Mouse (Mus musculus) granulocyte monocyte progenitor cell, adult 5-6 weeks (primary cell): ENCODE measurements at regions not wholly inside any gene's neighbourhood (a gene's known extent, or its start where the extent isn't known, plus 50 kb on each side); places are given as distances from the start of the nearest gene placed in this dataset.

Experiments used
- ATAC-seq: replicated peaks from 2 replicates; pipeline ENCODE4 v1.8.0; 2016; ENCODE audit warnings: mild to moderate bottlenecking, moderate TSS enrichment, inconsistent platforms; ENCODE audit not compliant: poor library complexity, severe bottlenecking

DNA sequence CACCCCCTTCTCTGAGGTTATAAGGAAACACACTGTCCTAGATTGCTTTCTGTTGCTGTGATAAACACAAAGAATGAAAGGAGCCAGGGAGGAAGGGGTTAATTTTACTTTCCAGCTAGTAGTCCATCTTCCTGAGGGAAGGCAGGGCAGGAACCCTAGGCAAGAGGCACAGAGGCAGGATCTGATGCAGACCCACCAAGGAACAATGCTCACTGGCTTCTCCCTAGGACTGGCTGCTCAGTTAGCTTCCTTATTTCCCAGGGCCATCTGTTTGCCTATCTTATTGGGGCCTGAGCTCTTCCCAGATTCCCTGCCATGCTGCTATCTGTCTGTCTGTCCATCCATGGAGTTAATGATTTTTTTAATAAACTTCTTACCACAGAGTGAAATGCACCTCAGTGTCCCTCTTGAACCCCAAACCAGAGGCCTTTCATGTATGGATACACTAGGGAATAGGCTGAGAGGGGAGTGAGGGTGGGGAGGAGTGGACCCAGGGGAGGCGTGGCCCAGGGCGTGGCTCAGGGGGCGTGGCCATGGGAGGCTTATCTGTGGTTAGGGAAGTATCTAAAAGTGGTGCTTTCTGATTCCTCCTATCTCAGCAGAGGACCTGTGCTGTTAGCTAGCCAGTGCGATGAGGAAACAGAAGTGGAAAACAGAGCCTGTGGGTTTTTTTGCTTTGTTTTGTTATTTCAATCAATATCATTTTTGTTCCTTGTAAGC is 252.1 kb upstream of the Gadl1 start:
- ATAC-seq: peak; percentile 95

DNA sequence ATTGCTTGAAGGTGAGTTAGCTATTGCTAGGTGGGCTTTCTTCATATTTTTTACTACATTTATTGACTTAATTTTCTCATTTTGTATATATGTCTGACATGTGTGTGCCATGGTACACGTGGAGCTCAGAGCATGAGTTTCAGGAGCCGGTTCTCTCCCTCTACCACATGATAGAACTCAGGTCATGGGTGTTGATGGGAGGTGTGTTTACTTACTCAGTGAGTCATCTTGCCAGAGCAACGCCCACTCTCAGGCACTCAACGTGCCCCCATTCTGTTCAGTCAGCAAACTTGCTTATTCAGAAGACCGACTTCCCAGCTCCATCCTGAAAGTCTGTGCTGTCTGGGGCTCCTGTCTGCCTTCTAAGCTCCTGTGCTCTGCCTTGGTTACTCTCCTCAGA is 250.8 kb upstream of the Gadl1 start:
- ATAC-seq: no peak

DNA sequence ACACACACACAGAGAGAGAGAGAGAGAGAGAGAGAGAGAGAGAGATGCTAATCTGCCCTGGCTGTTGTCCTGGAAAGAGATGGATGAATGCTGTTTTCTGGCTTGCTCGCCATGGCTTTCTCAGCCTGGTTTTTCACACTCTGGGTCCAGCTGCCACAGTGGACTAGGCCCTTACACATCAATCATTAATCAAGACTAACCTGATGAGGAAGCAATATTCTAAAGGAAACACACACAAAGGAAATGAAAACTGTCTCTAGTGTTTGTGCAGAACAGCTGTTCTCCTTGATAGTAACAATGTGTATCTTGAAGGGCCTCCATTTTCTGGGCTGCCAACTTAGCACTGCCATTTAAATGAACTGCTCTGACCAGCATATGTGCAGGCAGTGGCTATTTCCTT is 248.9 kb upstream of the Gadl1 start:
- no peak for ATAC-seq

DNA sequence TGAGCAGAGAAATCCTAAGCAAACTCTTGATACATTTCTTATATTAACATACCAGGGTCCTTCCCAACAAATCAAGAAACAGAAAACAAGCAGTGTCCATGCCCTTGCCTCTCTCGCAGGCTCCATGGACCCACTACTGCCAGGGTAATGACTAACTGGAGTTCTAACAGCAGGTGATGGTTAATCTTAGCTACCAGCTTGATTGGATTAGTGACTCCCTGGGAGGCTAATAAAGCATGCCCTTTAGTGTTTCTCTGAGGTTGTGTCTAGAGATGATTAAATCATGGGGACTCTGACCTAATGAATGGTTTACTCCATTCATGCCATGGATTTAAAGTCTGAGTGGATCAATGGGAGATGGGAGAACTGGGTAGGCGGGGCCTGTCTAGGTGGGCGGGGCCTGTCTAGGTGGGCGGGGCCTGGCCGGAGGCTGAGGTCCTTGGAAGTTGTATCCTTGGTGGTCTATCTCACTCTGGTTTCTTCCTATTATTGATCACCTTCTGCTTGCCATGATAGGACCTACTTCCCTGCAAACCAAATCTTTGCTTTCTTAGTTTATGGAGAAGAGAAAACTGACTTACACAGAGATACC is 247.3 kb upstream of the Gadl1 start:
- no peak for ATAC-seq

DNA sequence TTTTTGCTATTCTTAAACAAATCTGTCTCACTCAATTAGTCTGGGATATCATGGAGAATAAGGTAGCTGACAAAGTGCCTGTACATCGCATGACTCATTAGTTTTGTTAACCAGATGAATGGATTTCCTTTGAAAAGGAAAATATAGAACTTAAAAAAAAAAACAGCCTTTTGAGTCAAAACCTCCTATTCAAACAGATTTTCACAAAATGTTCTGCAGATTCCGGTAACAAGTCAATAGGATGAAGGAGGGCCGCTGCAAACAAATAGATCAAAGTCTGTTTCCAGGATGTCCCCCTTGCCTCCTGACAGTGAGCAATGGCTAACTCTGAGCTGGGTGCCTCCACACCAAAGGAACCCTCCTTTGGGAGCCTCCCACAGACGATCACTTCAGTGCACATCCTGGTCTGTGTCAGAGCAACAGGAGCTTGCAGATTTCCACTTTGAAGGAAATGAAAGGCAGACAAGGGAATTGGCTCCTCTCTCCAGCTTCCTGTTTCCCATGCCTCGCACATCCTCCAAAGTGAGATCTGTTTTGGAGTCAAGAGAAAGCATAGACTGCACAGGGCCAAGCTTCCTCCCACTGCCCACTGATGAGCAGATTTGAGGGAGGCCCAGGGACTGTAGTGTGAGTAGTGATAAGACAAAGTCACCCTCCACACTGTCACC is 243.8 kb upstream of the Gadl1 start:
- ATAC-seq: no peak; the same call in 1 of the 2 replicates

DNA sequence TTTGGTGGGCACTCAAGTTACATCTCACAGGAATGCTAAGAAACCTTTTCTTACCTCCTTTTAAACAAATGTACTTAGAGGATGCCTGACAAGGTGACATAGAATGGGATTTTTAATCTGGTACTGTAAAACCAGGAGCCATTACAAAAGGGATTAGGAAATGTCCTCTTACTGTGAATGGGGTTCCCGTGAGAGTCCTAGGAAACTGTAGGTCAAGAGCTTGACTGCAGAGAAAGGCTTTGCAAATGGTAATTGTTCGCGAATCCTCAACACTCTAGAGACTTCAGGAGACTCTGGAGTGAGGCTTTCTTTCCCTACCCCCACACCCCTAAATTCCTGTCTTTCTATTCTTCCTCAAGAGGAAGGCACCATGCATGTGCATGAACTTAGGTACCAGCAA is 242.7 kb upstream of the Gadl1 start:
- ATAC-seq: no peak

DNA sequence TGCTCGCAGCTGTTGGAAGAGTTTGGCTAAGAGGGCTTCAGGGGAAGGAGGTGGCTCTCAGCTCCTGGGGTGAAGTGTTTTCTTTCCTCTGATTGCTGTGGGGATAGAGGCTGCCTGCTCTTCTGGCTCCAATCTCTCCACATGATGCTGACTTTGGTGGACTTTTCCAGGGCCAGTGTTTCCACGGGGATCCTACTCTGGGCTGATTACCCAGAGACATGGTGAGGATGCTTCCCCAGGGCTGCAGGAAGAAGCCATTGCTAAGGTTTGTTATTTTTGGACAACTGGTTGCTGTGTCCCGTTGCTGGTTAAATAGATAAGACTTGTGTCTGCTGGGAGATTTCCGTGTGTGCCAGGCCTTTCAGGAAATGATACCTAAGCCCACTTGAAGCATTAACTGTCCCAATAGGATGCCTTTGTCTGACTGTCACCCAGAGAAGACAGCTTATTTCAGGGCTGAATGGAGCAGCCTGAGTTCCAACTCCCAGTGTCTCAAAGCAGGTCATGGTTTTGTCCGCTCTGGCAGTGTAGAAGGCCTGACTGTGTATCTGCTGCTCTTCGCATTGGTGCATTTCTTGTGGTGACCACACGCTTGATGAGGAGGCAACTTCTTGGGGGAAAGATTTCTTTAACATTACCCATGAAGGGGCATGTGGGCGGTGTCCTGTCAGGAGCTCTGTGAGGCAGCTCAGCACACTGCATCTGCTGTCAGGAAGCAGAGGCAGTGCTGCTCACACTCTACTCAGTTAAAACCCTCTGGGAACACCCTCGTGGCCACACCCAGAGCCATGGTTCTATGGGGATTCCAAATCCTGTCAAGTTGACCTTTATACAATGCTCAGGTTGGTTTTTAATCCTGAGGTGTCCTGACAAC is 228.3 kb upstream of the Gadl1 start:
- no peak for ATAC-seq

DNA sequence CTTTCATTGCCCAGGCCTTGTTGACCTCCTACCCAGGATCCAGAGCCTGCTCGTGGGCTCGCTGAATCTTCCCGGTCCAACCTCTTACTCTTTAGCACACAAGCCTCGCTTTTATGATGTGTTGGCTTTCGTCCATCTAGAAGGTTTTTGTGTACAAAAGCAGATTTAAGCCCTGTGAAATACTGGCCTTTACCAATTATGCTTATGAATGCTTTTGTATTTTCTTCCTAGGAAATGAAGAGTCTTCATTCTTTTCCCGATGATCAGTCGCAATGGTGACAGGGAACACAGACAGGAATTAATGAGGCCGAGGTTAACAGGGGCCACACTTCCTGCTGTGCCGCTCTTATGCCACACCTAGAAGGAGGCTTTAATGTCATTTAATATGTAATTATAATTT is 227.4 kb upstream of the Gadl1 start:
- ATAC-seq: no peak

DNA sequence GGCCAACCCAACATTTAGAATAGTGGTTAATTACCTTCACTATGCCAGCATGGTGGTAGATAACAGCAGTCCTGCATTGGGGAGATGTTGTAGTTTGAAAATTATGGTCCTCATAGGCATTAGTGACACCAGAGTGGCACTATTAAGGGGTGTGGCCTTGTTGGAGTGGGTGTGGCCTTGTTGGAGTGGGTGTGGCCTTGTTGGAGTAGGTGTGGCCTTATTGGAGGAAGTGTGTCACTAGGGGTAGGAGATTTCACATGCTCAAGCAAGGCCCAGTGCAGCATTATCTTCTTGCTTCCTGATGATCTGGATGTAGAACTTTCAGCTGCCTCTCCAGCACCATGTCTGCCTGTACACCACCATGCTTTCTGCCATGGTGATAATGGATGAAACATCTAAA is 225.3 kb upstream of the Gadl1 start:
- no peak for ATAC-seq

DNA sequence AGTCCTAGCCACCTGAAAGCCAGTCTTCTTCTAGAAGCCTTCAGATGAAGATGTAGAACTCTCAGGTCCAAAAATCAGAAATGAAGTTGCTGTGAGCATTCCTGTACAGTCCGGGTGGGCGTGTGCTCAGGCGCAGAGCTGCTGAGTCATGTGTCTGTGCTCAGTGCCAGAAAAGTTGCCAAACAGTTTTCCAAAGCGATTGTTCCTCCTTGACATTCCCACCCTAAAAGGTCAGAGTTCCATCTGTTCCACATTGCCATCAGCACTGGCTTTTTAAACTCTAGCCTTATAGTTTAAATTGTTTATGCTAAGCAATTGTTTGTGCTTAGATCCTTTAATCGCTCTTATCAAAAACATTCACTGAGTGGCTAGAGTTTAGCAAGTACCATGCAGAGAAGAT is 222.7 kb upstream of the Gadl1 start:
- ATAC-seq: no peak

DNA sequence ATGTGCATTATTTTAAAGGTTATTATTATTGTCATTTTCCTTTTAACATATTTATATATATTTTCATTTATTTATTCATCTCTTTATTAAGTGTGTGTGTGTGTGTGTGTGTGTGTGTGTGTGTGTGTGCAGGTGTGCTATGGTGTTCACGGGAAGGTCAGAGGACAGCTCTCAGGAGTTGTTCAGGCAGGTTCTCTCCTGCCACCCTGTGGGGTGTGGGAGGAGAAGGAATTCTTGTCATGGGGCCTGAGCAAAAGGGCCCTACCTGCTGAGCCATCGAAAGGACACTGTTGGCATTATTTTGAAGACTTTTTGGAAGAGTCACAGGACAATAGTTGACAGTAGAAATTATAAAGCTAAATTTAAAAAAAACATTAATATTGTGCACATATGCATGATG is 216.4 kb upstream of the Gadl1 start:
- no peak for ATAC-seq

DNA sequence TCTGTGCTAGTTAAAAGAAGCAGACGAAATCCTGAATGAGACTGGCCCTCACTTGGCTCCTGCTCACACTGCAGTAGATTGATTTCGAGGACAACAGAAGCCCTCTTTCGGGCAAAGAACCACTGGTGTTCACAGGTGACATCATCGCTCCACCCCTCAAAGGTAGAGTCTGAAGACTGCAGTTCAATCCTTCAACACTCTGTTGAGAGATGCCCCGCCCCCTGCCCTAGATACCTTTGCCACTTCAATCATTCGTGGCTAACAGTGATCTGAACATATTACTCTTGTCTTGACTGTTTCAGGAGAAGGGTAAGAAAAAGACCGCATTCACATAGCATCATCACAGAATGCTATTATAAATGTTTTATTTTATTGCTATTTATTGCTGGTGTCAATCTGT is 205.5 kb upstream of the Gadl1 start:
- no peak for ATAC-seq

DNA sequence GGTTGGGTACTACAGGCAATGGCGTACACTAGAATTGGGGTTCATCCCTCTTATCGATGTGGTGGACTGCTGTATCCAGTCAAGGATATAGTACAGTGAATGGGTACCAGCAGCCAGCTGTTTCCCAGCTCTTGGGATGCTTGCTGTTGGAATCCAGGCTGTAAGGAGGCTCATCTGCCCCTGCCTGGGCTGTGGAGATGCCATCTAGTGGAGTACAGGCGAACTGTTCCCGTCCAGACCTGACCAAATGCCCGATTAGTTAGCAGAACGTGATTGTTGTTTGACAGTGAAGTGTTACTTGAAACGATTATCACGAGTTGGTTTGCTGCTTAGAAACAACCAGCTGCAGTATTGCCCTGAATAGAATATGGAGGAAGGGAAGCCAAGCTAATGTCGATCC is 205.0 kb upstream of the Gadl1 start:
- peak; percentile 72 for ATAC-seq

DNA sequence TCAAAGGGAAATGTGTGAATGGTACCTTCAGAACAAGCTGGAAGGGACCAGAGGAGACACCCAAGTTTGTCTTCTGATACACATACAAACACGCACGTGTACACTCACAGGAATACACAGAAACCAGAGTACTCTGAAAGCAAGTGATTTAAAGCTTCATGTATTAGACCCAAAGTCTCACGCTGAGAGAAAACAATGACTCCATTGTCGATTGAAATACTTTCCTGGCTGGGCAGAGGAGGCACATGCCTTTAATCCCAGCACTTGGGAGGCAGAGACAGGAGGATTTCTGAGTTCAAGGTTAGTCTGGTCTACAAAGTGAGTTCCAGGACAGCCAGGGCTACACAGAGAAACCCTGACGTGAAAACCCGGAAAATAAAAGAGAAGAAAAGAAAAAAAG is 203.5 kb upstream of the Gadl1 start:
- no peak for ATAC-seq

DNA sequence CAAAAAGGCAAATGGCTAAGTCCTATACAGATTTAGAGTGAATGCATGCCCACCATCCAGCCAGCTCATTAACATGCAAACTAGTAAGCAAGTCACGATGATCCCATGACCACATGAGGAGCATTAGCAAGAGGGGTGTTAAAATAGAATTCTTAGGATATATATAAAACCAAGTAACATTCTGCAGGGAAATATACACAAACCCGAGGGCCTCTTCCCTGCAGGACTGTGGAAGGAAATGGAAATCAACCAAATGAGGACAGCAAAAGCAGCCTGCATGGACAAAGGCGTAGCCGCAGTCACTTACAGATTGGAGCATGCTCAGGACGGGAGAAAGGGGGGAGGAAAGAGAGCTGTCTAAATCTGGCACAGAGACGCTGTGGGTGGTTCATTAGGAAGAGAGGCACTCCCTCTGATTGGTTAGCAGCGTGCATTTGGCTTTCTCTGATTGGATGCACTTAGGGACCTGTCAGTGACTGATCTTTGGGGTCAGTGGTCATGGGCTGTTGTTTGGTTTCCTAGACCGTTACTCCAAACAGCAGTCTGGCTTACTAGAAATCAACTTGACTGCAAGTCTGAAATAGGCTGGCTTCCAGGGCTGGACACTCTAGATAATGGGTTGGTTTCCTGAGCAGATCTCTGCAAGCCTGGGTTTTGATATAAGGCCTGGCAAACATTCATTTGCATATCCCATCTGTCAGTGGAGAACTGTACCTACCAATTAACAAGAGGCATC is 200.9 kb upstream of the Gadl1 start:
- peak; percentile 60 for ATAC-seq

DNA sequence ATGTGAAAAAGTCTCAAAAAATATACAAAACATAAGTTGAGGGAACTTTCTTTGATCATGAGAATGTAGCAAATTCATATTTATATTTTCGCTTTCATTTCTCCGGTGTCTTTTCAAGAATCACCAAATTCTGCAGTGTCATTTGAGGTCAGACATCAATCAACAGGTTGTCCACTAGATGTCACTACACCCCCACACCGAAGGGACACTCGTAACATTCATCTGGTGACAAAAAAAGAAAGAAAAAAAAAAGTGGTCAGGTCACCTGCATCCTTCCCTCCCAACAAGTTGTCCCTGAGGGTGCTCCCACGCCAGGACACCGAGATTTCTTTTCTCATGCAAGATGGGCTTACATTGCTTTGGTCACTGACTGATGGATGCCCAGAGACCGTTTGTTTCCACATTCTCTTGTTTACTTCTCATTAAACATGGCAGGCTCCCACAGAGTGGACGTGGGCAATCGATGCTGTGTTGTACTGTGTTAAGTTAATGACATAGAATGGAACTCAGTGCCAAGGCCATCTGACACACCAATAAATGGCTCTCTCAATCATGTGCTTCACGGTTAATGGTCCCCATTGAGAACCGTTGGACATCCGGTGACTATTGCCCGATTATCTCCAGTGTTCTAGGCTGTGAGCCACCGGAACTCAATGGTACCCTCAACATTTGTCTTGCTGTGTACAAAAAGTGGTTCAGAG is 199.1 kb upstream of the Gadl1 start:
- ATAC-seq: peak; percentile 69

DNA sequence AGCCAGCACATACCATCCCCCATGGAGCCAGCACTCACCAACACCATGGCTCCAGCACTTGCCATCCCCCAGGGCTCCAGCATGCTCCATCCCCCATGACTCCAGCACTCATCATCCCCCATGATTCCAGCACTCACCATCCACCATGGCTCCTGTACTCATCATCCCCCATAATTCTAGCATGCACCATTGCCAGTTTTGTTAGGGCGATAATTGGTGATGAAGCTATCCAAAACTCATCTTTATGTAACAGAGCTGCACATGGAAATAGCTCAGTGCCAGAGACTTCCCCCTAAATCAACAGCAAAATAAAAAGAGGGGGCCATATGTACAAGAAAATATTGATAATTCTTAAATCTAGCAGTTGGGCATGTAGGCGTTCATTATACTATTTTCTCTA is 188.9 kb upstream of the Gadl1 start:
- no peak for ATAC-seq

DNA sequence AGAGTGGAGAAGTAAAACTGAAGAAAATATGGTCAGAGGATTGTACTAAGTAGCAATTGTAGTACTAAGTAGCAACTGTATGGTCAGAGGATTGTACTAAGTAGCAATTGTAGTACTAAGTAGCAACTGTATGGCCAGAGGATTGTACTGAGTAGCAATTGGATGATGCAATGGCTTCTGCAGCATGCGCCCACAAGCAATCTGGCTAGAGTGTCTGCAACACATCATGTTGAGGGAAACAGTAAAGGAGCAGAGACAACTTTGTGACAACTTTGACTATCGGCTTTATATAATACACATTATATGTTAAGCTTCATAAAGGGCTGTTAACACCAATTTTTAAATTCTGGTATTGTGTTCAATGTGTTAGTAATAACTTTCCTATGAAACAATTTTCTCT is 188.4 kb upstream of the Gadl1 start:
- ATAC-seq: no peak

DNA sequence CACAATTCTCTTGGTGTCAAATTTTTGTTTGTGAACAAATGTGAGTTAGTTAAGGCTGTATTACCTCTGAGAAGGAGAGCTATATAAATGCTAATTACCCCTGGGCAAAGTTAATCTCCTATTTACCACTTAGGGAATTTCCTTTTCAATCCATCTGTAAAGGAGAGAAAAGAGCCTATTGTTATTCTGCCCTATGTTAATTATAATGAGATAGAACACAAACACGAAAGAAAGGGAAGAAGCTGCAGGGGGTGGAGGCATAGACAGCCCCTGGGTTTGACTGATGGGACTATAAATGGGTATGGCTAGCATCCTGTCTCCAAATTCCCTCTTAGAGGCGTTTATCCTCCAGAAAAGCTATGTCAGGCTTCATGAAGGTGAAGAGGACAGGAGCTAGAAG is 185.2 kb upstream of the Gadl1 start:
- ATAC-seq: no peak

DNA sequence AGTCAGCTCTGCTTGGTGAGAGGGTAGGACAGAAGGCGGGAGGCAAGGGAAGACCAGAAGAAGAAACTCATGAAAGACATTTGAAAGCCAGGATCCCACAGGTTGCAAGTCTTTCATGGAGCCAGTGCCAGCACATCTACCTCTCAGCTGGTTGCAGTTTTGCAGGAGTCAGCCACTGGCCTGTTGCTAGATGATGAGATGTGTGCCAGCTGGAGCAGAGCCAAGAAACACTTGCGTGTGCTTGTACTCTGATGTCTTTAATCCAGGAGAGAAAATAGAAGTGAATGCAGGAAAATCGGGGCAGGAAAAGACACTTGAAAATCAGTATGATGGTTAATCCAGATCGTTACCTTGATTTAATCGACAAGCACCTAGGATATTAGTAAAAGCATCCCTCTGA is 181.9 kb upstream of the Gadl1 start:
- ATAC-seq: no peak
